Mouse (Mus musculus): ENCODE measurements around the gene Sec14l3.
"Not testable (repeated sequence)": the region's sequence is repeated elsewhere in the genome, so short reads cannot be mapped to it uniquely, and the experiment has no call there.

Gene Sec14l3

GRCm38 (mm10) chr11:4064627-4065122 lies at the start of gene Sec14l3:
Gene Sec14l3 (plus strand): TSS chr11:4064841.
- CTCF ChIA-PET, result no interaction called here

DNA sequence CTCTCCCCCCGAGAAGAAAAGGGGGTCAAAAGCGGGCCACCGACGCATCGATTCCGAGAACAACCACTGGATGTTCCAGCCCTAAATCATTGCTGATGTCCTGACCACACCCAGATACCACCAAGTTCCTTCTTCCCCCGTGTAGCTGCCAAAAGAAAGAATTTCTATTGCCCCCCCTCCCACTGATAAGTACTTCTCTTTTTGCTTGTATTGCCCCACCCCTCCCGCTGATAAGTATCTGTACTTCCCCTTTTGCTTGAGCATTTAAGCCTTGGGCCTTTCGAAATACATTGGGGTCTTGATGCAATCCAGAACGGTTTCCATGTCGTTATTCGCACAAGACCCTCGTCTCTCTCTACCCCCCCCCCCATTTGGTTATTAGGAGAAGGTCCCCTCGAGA lies 48.8 kb upstream of the Sec14l3 start:
- CTCF ChIA-PET, result not testable (repeated sequence)

GRCm38 (mm10) chr11:4022111-4022510 lies 42.5 kb upstream of the Sec14l3 start:
- CTCF ChIA-PET, result not testable (repeated sequence)

DNA sequence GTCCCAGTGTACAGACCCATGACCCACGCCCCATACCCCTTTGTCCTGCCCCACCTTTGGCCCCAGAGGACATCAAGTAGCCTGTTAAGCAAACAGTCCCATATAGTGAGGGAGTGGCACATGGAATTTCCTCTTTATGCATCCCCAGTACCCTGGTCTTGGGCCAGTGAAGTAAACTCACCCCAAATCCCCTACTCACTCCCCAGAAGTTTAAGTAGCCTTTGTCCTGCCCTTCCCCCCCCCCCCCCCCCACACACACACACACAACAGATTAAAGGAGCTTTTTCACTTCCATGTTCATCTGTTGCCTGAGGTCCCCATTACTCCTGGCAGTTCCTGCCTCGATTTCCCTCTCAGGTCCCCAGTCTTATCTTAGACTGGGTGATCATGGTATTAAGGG lies 41.3 kb upstream of the Sec14l3 start:
- CTCF ChIA-PET, result no interaction called here

DNA sequence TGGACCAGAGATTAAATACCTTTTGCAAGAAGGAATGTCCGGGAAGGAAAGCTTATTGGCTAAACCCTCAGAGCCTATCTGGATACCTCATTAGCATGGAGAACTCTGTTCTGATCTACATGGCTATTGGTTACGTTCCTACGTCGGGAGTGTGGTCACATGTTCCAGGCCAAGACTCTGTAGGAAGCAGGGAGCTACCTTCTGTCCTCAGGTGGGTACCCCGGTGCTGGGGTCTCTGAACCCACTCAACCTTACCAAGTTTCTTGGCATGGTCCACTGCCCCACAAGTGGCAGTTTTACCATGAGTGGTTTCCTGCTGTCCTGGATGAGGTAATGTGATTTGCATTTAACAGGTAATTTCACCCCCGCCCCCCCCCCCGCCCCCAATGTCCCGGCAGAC lies 37.6 kb upstream of the Sec14l3 start:
- CTCF ChIA-PET, result no interaction called here

- CTCF ChIA-PET, result no interaction called here
Measured at GRCm38 (mm10) chr11:4027561-4028334, 36.9 kb upstream of the Sec14l3 start.

DNA sequence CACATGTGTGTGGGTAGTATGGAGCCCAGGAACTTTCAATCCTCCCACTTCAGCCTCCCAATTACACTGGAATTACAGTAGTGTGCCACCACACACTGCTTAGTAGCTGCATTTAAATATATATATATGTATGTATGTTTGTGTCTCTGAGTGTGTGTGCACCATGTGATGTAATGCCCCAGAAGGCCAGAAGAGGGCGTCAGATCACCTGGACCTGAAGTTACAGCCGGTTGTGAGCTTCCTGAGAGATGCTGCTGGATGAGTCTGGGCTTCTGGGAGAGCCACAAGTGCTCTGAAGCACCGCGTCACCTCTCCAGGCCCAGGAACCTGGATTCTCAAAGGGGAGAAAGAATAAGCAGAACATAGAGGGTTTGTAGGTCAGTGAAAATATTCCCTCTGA lies 35.3 kb upstream of the Sec14l3 start:
- CTCF ChIA-PET, result no interaction called here

DNA sequence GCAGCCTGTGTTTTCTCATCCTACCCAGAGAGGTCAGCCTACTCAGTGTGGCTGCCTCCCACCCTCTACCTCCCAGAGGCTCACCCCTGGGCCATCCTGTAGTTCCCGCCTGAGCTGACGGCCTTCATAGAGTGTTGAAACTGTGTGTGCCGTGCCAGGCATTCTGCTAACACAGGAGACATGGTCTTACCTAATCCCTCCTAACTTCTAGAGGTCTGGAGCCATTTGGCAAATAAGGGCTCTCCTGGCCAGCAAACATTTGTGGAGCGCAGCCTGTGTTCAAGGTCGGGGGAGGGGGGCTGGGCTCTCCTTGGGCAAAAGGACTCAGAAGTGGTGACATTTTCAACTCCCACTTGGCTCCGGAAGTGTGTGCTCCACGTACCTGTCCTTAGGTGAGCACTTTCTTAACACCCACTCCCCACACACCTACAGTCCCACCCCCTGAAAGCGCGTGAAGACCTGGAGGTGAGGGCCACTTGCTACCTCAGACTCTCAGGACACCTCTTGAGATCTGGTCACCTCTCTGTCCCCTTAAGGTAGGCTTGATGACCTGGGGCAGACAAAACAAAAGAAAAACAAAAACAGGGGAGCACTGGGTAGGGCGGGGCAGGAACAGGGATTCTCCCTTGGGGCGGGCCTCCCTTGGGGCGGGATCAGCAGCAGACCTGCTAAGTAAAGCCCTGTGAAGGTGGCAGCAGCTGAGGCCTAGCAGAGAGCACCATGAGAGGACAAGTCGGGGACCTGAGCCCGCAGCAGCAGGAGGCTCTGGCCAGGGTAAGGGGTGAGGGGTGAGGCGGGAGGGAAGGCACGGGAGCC lies 33.3 kb upstream of the Sec14l3 start, which contains the start of gene Sec14l4:
Sec14l4 (plus strand) TSS at position 337 of the 816 bp plus-strand sequence.
- CTCF ChIA-PET, result no interaction called here

GRCm38 (mm10) chr11:4031961-4032360 lies 32.7 kb upstream of the Sec14l3 start:
- CTCF ChIA-PET, result no interaction called here

DNA sequence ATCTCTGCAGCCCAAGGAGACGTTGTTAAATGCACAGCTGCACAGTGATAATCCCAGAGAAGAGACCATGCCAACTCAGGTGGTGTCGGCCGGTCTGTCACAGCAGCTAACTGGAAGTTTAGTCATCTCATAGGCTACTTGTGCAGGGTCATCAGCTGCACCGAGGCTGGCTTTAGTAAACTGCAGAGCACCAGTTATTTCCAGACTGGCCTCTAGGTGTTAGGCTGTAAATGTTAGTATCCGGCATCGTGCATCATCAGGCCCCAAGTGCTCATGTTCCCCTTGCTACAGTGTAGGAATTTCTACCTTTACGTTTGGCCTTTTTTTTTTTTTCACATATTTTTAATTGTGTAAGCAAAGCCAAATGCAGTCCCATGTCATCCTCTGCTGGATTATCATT lies 31.2 kb upstream of the Sec14l3 start:
- CTCF ChIA-PET, result no interaction called here

DNA sequence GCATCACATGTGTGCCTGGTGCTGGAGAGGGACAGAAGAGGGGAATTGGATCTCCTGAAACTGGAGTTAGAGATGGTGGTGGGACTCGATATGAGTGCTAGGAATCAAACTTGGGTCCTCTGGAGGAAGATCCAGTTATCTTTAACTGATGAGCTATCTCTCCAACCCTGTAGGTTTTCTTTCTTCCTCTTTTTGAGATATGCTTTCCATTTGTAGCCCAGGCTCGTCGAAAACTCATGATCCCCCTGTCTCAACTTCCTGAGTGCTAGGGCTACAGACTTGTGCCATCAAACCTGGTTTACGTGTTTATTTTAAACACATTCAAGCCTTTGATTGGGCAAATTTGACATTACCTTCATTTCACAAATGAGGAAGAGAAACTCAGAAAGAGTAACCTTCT lies 30.5 kb upstream of the Sec14l3 start:
- CTCF ChIA-PET, result no interaction called here

DNA sequence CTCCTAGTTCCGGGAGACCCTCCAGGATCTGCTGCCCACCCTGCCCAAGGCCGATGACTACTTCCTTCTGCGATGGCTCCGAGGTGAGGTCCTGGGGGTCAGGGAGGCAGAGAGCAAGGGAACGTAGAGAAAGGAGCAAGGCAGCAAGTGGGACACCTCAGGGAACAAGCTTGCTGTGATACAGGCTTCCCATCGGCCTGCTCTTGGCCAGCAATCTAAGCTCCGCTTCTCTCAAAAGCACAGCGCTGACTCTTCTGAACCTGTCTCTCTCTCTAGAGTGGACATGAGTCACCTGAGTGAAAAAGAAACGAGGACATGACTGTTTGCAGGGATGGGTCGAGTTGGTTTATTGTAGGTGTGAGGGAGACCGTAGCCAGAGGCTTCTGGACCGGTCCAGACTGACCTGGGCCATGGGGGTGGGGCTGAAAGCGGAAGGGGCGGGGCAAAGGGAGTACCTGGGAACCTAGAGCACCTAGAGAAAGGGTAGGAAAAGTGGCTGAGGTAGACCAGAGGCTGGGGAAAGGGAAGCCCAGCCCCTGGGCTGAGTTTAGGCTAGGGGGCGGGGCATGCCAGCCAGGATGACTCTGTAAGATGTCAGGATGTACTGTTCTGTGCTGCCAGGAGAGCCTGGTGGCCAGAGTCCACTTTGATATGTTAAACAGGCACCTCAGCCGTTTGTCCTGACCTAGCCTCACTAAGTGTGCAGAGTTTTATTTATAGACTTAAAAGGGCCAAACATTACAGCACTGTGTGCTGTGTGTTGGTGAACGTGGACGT lies 29.3 kb upstream of the Sec14l3 start:
- CTCF ChIA-PET, result no interaction called here

DNA sequence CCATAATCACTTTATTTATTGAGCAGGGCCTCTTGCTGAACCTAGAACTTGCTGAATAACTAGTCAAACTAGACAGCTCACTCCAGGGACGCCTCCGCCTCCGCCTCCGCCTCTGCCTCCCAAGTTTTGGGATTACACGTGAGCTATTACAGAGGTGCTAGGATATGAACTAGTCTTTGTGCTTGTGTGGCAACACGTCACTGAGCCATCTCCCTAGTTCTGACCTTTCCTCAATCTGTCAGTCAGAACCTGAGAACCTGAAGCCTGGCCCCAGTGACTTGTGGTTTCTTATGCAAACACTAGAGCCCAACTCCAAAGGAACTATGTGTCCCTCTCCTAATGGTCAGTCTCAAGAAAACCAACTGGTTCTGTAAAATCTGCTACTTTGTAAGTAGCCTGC lies 28.7 kb upstream of the Sec14l3 start:
- CTCF ChIA-PET, result no interaction called here

- CTCF ChIA-PET, result no interaction called here
Measured at GRCm38 (mm10) chr11:4036365-4037084, 28.1 kb upstream of the Sec14l3 start.

DNA sequence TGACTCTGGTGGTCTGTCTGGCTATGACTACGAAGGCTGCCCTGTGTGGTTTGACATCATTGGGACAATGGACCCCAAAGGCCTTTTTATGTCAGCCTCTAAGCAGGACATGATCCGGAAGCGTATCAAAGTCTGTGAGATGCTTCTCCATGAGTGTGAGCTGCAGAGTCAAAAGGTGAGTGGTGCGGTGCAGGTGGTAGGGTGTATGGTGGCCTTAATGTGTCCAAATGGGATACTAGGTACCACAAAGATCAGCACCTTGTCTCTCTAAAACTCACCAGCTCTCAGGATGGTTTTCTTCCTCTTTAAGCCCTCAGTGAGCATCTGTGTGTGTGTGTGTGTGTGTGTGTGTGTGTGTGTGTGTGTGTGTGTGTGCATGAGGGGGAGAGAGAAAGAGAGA lies 24.7 kb upstream of the Sec14l3 start:
- CTCF ChIA-PET, result no interaction called here

GRCm38 (mm10) chr11:4041123-4041625 lies 23.5 kb upstream of the Sec14l3 start:
- CTCF ChIA-PET, result no interaction called here

DNA sequence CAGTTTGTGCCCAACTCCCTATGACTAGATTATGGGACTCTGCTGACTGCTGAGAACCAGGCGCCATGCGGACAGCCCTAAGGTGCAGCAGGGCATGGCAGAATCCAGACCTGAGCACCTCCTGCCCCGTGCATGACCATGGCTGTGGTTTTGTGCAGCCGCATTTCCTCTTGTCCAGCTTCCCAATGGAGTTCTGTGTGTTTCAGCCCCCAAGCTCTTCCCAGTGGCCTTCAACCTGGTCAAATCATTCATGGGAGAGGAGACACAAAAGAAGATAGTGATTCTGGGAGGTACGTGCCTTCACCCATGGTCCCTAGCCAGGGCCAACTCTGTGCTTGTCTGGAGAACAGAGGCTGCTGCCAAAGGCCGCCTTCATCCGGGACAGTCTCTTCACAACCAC lies 21.6 kb upstream of the Sec14l3 start:
- CTCF ChIA-PET, result no interaction called here

- CTCF ChIA-PET, result no interaction called here
Measured at GRCm38 (mm10) chr11:4046526-4046925, 18.1 kb upstream of the Sec14l3 start.

DNA sequence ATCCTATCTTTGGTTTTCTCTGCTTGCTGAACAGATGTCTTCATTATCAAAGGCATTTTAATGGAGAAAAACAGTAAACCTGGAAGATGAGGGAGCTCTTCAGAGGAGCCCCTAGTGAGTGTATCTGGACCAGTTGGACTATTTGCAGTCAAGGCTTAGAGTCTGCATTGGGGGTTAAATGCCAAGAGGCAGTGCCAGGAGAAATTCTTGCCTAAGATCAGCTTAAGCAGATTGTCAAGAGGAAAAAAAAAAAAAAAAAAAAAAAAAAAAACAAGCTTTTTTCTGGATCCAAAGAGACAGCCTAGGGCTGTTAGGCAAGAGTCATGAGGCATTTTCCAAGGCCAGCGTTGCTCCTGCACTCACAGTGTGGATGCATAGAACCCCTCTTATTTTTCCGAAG lies 16.9 kb upstream of the Sec14l3 start:
- CTCF ChIA-PET, result no interaction called here

- CTCF ChIA-PET, result no interaction called here
Measured at GRCm38 (mm10) chr11:4048438-4048837, 16.2 kb upstream of the Sec14l3 start.

DNA sequence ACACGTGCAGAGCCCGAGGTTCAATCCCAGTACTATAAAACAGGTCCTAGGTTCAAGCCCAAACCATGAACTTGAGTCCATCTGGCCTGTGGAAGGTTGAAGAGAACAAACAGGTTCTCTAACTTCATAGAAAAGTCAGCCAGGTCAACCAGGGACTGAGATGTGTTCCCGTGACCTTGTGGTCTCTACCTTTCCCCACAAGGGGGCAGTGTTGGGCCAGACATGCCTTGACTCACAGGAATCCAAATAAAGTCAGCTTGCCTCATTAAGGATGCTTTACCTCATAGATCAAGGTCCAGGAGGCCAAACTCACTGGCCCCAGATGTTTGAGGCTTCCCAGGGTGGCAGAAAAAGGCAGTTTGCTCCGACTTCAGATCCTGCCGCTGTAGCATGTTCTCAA lies 11.1 kb upstream of the Sec14l3 start:
- CTCF ChIA-PET, result interaction anchor here (0.5 kb wide), 1 partner anchor 39 kb away, joined by 3 read pairs; no protein-coding TSS in a partner anchor

Data from spleen, embryonic (tissue).